Mouse (Mus musculus): ENCODE measurements around the gene Dlgap3.

- TF ChIP-seq CTCF (IDR thresholded peaks at IDR 0.05; ENCODE audit: insufficient read depth, low read length) (peak; percentile 22; the same call in 1 of the 2 replicates), POLR2A (IDR thresholded peaks at IDR 0.05; ENCODE audit: borderline replicate concordance, extremely low read depth, low read depth, low read length) (no peak)
Observed at GRCm38 (mm10) chr4:127199406-127199805, 30.4 kb downstream of the Dlgap3 start.

Data from lung, adult 2 months (tissue).